24 mouse cellular contexts compared by ENCODE assay signal in genomic region chr8:13626114-13626513, GRCm38 (mm10). TPM values are rescaled to one million over a fixed set of nuclear protein-coding genes. Genes with fewer than 3 reads are reported as not detected.
DNase-seq lines count a peak whose midpoint lies in the region; ATAC-seq and TF ChIP-seq lines count a peak whose summit lies in the region.
"Had no signal": no experiment of that assay in that cellular context is flagged by ENCODE, and none has a peak within 500 bp of the region (broad histone marks: within the 10 kb centered on the region; RNA-seq: fewer than 3 reads in every experiment).

No protein-coding gene starts in this region.

- H3K27ac ChIP-seq in gastrocnemius, adult 2 months, result peak overlapping the region; percentile 84; the same call in 1 of the 2 replicates
- H3K27ac ChIP-seq in hindbrain, embryonic 13.5 days, result 0 out of 2 replicates have a peak overlapping the region, but pooled peaks have one; percentile 0
- H3K27ac ChIP-seq in hindbrain, embryonic 12.5 days, result no peak overlapping the region
- H3K27ac ChIP-seq in lung, embryonic 15.5 days, result peak overlapping the region; percentile 77; the same call in 1 of the 2 replicates
- H3K27ac ChIP-seq in stomach, postnatal 0 days (replicated peaks), result peak overlapping the region; percentile 81; the same call in 1 of the 2 replicates
- H3K27ac ChIP-seq: limb, embryonic 13.5 days; midbrain, embryonic 13.5 days had no signal

- H3K4me2 ChIP-seq in hindbrain, embryonic 13.5 days, result no peak overlapping the region
- no peak overlapping the region for H3K4me2 ChIP-seq in hindbrain, embryonic 12.5 days (replicated peaks)
- no peak overlapping the region for H3K4me2 ChIP-seq in lung, embryonic 15.5 days
- H3K4me2 ChIP-seq in stomach, postnatal 0 days (replicated peaks; ENCODE audit: low read depth), result no peak overlapping the region
- H3K4me2 ChIP-seq: forebrain, embryonic 13.5 days; heart, embryonic 15.5 days; limb, embryonic 13.5 days; liver, embryonic 11.5 days; midbrain, embryonic 13.5 days; stomach, embryonic 15.5 days had no signal

- H3K27me3 ChIP-seq in hindbrain, embryonic 13.5 days, result no peaks in the 10 kb centered on the region
- no peaks in the 10 kb centered on the region for H3K27me3 ChIP-seq in hindbrain, embryonic 12.5 days
- no peaks in the 10 kb centered on the region for H3K27me3 ChIP-seq in lung, embryonic 15.5 days
- H3K27me3 ChIP-seq in stomach, postnatal 0 days (ENCODE audit: control insufficient read depth, insufficient read depth, low read length), result no peaks in the 10 kb centered on the region
- H3K27me3 ChIP-seq: forebrain, embryonic 13.5 days; heart, embryonic 15.5 days; limb, embryonic 13.5 days; midbrain, embryonic 13.5 days; stomach, embryonic 15.5 days had no signal

- H3K36me3 ChIP-seq in hindbrain, embryonic 13.5 days, result peaks cover 13% of the 10 kb centered on the region
- H3K36me3 ChIP-seq in hindbrain, embryonic 12.5 days, result no peaks in the 10 kb centered on the region
- H3K36me3 ChIP-seq in lung, embryonic 15.5 days, result no peaks in the 10 kb centered on the region; the same call in 1 of the 2 replicates
- peaks cover 3% of the 10 kb centered on the region; the same call in 1 of the 2 replicates for H3K36me3 ChIP-seq in stomach, postnatal 0 days (ENCODE audit: control insufficient read depth, insufficient read depth, low read length)
- H3K36me3 ChIP-seq: G1E; stomach, embryonic 15.5 days had no signal

- H3K9ac ChIP-seq in hindbrain, embryonic 13.5 days, result no peak overlapping the region
- H3K9ac ChIP-seq in hindbrain, embryonic 12.5 days, result no peak overlapping the region
- no peak overlapping the region for H3K9ac ChIP-seq in lung, embryonic 15.5 days
- H3K9ac ChIP-seq in stomach, postnatal 0 days (ENCODE audit: low read length), result no peak overlapping the region
- H3K9ac ChIP-seq: forebrain, embryonic 13.5 days; heart, embryonic 15.5 days; limb, embryonic 13.5 days; midbrain, embryonic 13.5 days; stomach, embryonic 15.5 days had no signal

- no peaks in the 10 kb centered on the region for H3K9me3 ChIP-seq in hindbrain, embryonic 13.5 days
- no peaks in the 10 kb centered on the region for H3K9me3 ChIP-seq in hindbrain, embryonic 12.5 days (replicated peaks)
- H3K9me3 ChIP-seq in lung, embryonic 15.5 days, result no peaks in the 10 kb centered on the region
- H3K9me3 ChIP-seq in stomach, postnatal 0 days (ENCODE audit: control insufficient read depth, low read length), result no peaks in the 10 kb centered on the region
- H3K9me3 ChIP-seq: forebrain, embryonic 13.5 days; G1E; heart, embryonic 15.5 days; limb, embryonic 13.5 days; midbrain, embryonic 13.5 days; stomach, embryonic 15.5 days had no signal

- ATAC-seq in hindbrain, embryonic 13.5 days (ENCODE audit: low FRiP score), result no peak
- ATAC-seq in hindbrain, embryonic 12.5 days (ENCODE audit: low FRiP score), result no peak
- ATAC-seq in lung, embryonic 15.5 days (ENCODE audit: borderline replicate concordance, extremely low read depth, low FRiP score, low TSS enrichment), result no peak
- no peak for ATAC-seq in stomach, postnatal 0 days (ENCODE audit: low FRiP score, low TSS enrichment)
- ATAC-seq: forebrain, embryonic 13.5 days; inflammation-experienced regulatory T-cells, adult 6 months; midbrain, embryonic 13.5 days had no signal

- intact Hi-C loops in gastrocnemius, adult 2 months (cut with DNase I), result no loop called here

- DNase-seq in gastrocnemius, adult 2 months, result no peak
- no peak for DNase-seq in gastrocnemius, postnatal 25 days
- no peak for DNase-seq in lung, postnatal 25 days (ENCODE audit: low spot score)
- DNase-seq in stomach, postnatal 0 days (ENCODE audit: low spot score), result no peak
- DNase-seq: adrenal gland, adult 8-10 months; cerebellum, adult 2 months; cerebellum, postnatal 36 days; gastrocnemius, postnatal 14 days; kidney, adult 11 months; kidney, postnatal 14 days; right cerebral cortex, postnatal 25 days; thymus, postnatal 14 days had no signal

- no peak overlapping the region for H3K4me3 ChIP-seq in gastrocnemius, adult 2 months
- H3K4me3 ChIP-seq in hindbrain, embryonic 13.5 days, result no peak overlapping the region
- no peak overlapping the region for H3K4me3 ChIP-seq in hindbrain, embryonic 12.5 days
- no peak overlapping the region for H3K4me3 ChIP-seq in lung, embryonic 15.5 days
- H3K4me3 ChIP-seq in stomach, postnatal 0 days (ENCODE audit: low read depth, low read length), result no peak overlapping the region
- H3K4me3 ChIP-seq: forebrain, embryonic 13.5 days; heart, embryonic 15.5 days; left cerebral cortex, adult 2 months; limb, embryonic 13.5 days; midbrain, embryonic 13.5 days; stomach, embryonic 15.5 days had no signal

- TF ChIP-seq EP300 in stomach, postnatal 0 days (optimal IDR thresholded peaks at IDR 0.05), result no peak

- TF ChIP-seq CTCF in gastrocnemius, adult 2 months (IDR thresholded peaks at IDR 0.05), result no peak
- TF ChIP-seq CTCF in stomach, postnatal 0 days (IDR thresholded peaks at IDR 0.05; ENCODE audit: low read depth), result no peak

- WGBS in hindbrain, embryonic 13.5 days, result 86% methylated on average over 10 of the region's 10 CpGs
- WGBS in hindbrain, embryonic 12.5 days, result 87% methylated on average over 10 of the region's 10 CpGs
- WGBS in lung, embryonic 15.5 days, result 69% methylated on average over 10 of the region's 10 CpGs
- WGBS in stomach, postnatal 0 days, result 89% methylated on average over 10 of the region's 10 CpGs

- peaks cover 47% of the 10 kb centered on the region for H3K4me1 ChIP-seq in hindbrain, embryonic 13.5 days (replicated peaks)
- H3K4me1 ChIP-seq in hindbrain, embryonic 12.5 days, result peaks cover 39% of the 10 kb centered on the region
- peaks cover 46% of the 10 kb centered on the region for H3K4me1 ChIP-seq in lung, embryonic 15.5 days
- peaks cover 10% of the 10 kb centered on the region for H3K4me1 ChIP-seq in stomach, postnatal 0 days (replicated peaks; ENCODE audit: control insufficient read depth, insufficient read depth)

RNA-seq across cellular contexts. Expression of gene Rasa3, which starts 51.3 kb away (rescaled TPM):
- 10 to 100 TPM in 1 of 2 experiments, 1 to 10 TPM in 1; 5.9 to 10.5 TPM for total RNA-seq in gastrocnemius, adult 2 months (2021)
- total RNA-seq in gastrocnemius, postnatal 25 days (2021), result 1 to 10 TPM; 8.4 to 9.4 TPM
- 28.7 and 30.9 TPM in 2 replicates for polyA plus RNA-seq in hindbrain, embryonic 13.5 days (2015; fragmentation: Nextera tagmentation; extraction: Ambion mirVana)
- 30.0 and 31.4 TPM in 2 replicates for polyA plus RNA-seq in hindbrain, embryonic 12.5 days (2016; fragmentation: Nextera tagmentation; extraction: Ambion mirVana)
- 42.8 and 45.6 TPM in 2 replicates for polyA plus RNA-seq in lung, embryonic 15.5 days (2015; fragmentation: Nextera tagmentation; extraction: Ambion mirVana)
- polyA plus RNA-seq in stomach, postnatal 0 days (2015; fragmentation: Nextera tagmentation; extraction: Ambion mirVana), result 12.0 and 12.4 TPM in 2 replicates
